In the genomic region with DNA sequence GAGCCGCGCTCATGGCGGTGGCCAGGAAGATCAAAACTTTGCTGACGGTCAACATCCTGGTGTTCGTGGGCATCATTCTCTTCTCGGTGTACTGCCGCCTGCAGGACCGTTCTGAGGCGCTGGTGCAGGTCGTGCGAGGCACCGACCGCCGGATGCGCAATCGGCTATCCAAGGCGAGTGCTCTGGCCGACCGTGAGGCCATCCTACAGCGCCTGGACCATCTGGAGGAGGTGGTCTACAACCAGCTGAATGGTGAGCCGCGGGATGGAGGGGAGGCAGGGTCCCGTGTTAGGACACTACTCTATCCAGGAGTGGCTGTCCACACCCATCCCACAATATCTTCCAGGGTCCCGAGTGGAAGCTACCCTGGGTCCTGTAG, we compare ENCODE assay signal across 10 mouse cellular contexts. TPM values are rescaled to one million over a fixed set of nuclear protein-coding genes. Genes with fewer than 3 reads are reported as not detected.
DNase-seq lines count a peak whose midpoint lies in the region; ATAC-seq and TF ChIP-seq lines count a peak whose summit lies in the region.
"Had no signal": no experiment of that assay in that cellular context is flagged by ENCODE, and none has a peak within 500 bp of the region (broad histone marks: within the 10 kb centered on the region; RNA-seq: fewer than 3 reads in every experiment).

No protein-coding gene starts in this region.

- no peak for TF ChIP-seq CTCF in kidney, postnatal 0 days (IDR thresholded peaks at IDR 0.05; ENCODE audit: low read depth)
- no peak for TF ChIP-seq CTCF in cortical plate, adult 2 months (IDR thresholded peaks at IDR 0.05; ENCODE audit: extremely low read depth, insufficient read depth, low read length)
- TF ChIP-seq CTCF in midbrain, postnatal 0 days (IDR thresholded peaks at IDR 0.05): peak; percentile 59

- ATAC-seq in kidney, postnatal 0 days (replicated peaks; ENCODE audit: low FRiP score, low read depth): no peak
- ATAC-seq in hindbrain, embryonic 16.5 days: peak; percentile 58
- peak; percentile 52 for ATAC-seq in midbrain, postnatal 0 days (ENCODE audit: low FRiP score)

- peaks cover 33% of the 10 kb centered on the region for H3K27me3 ChIP-seq in kidney, postnatal 0 days (ENCODE audit: insufficient read depth, low read length)
- H3K27me3 ChIP-seq in hindbrain, embryonic 16.5 days (replicated peaks; ENCODE audit: control insufficient read depth, insufficient read depth, low read length): peaks cover 22% of the 10 kb centered on the region
- H3K27me3 ChIP-seq in midbrain, postnatal 0 days (ENCODE audit: insufficient read depth, low read length): no peaks in the 10 kb centered on the region; the same call in 1 of the 2 replicates

- no peak overlapping the region for H3K4me3 ChIP-seq in kidney, postnatal 0 days (replicated peaks; ENCODE audit: low read depth, low read length)
- peak overlapping the region; percentile 81 for H3K4me3 ChIP-seq in cortical plate, adult 2 months (ENCODE audit: insufficient read depth, low read length)
- peak overlapping the region; percentile 69 for H3K4me3 ChIP-seq in hindbrain, embryonic 16.5 days (ENCODE audit: low read length)
- H3K4me3 ChIP-seq in midbrain, postnatal 0 days (ENCODE audit: low read depth, low read length): peak overlapping the region; percentile 69
- H3K4me3 ChIP-seq: megakaryocyte, embryonic 14.5 days had no signal

- no peaks in the 10 kb centered on the region for H3K36me3 ChIP-seq in kidney, postnatal 0 days (ENCODE audit: insufficient read depth, low read length)
- no peaks in the 10 kb centered on the region for H3K36me3 ChIP-seq in hindbrain, embryonic 16.5 days (ENCODE audit: control insufficient read depth, insufficient read depth, low read length)
- H3K36me3 ChIP-seq in midbrain, postnatal 0 days (ENCODE audit: insufficient read depth, low read length): no peaks in the 10 kb centered on the region

- peak overlapping the region; percentile 53; the same call in 1 of the 2 replicates for H3K4me2 ChIP-seq in kidney, postnatal 0 days (ENCODE audit: low read length)
- H3K4me2 ChIP-seq in hindbrain, embryonic 16.5 days (ENCODE audit: low read length): peak overlapping the region; percentile 86
- H3K4me2 ChIP-seq in midbrain, postnatal 0 days (ENCODE audit: low read depth, low read length, poor library complexity, severe bottlenecking): peak overlapping the region; percentile 83

- H3K4me1 ChIP-seq in kidney, postnatal 0 days (replicated peaks; ENCODE audit: insufficient read depth, low read length): no peaks in the 10 kb centered on the region; the same call in 1 of the 2 replicates
- peaks cover 3% of the 10 kb centered on the region; the same call in 1 of the 2 replicates for H3K4me1 ChIP-seq in cortical plate, adult 2 months (ENCODE audit: control insufficient read depth, insufficient read depth, low read length)
- peaks cover 16% of the 10 kb centered on the region for H3K4me1 ChIP-seq in hindbrain, embryonic 16.5 days (ENCODE audit: control insufficient read depth, insufficient read depth, low read depth, low read length)
- peaks cover 14% of the 10 kb centered on the region; the same call in 1 of the 2 replicates for H3K4me1 ChIP-seq in midbrain, postnatal 0 days (ENCODE audit: insufficient read depth, low read length)

- no peak overlapping the region for H3K9ac ChIP-seq in kidney, postnatal 0 days (ENCODE audit: low read depth, low read length)
- H3K9ac ChIP-seq in hindbrain, embryonic 16.5 days (ENCODE audit: low read depth, low read length): peak overlapping the region; percentile 79
- peak overlapping the region; percentile 66 for H3K9ac ChIP-seq in midbrain, postnatal 0 days (replicated peaks; ENCODE audit: low read length, poor library complexity, severe bottlenecking)

- no peak for DNase-seq in kidney, postnatal 0 days (ENCODE audit: low spot score)
- no peak for DNase-seq in kidney, postnatal 14 days
- no peak for DNase-seq in midbrain, postnatal 0 days (ENCODE audit: low spot score)
- no peak for DNase-seq in spleen, adult 18-20 months
- no peak for DNase-seq in frontal cortex, postnatal 10 days (ENCODE audit: low spot score in 2 of 2)
- DNase-seq in adrenal gland, postnatal 4 days (ENCODE audit: low spot score in 2 of 2): no peak

- no peaks in the 10 kb centered on the region for H3K9me3 ChIP-seq in kidney, postnatal 0 days (replicated peaks; ENCODE audit: low read length)
- no peaks in the 10 kb centered on the region for H3K9me3 ChIP-seq in hindbrain, embryonic 16.5 days (ENCODE audit: control insufficient read depth, low read length)
- no peaks in the 10 kb centered on the region for H3K9me3 ChIP-seq in midbrain, postnatal 0 days (ENCODE audit: low read length)
- H3K9me3 ChIP-seq: megakaryocyte, embryonic 14.5 days had no signal

- H3K27ac ChIP-seq in kidney, postnatal 0 days: no peak overlapping the region
- H3K27ac ChIP-seq in cortical plate, adult 2 months (ENCODE audit: insufficient read depth, low read length): 0 out of 2 replicates have a peak overlapping the region, but pooled peaks have one; percentile 15
- peak overlapping the region; percentile 70 for H3K27ac ChIP-seq in hindbrain, embryonic 16.5 days (ENCODE audit: low read depth, low read length)
- H3K27ac ChIP-seq in midbrain, postnatal 0 days (ENCODE audit: low read depth, low read length): peak overlapping the region; percentile 65; the same call in 1 of the 2 replicates

- WGBS in kidney, postnatal 0 days: 2% methylated on average over 24 of the region's 24 CpGs
- WGBS in hindbrain, embryonic 16.5 days: 2% methylated on average over 24 of the region's 24 CpGs
- WGBS in midbrain, postnatal 0 days: under 1% methylated on average over 24 of the region's 24 CpGs

- TF ChIP-seq POLR2A in cortical plate, adult 2 months (IDR thresholded peaks at IDR 0.05; ENCODE audit: extremely low read depth, insufficient read depth, low read length): no peak

RNA-seq across cellular contexts. Expression of a gene that starts 0.5 kb away (rescaled TPM):
- 0.56 and 0.95 TPM in 2 replicates for polyA plus RNA-seq in kidney, postnatal 0 days (2015; fragmentation: Nextera tagmentation; extraction: Ambion mirVana)
- 107 and 110 TPM in 2 replicates for polyA plus RNA-seq in cortical plate, adult 2 months (2012; rRNA removed)
- polyA plus RNA-seq in hindbrain, embryonic 16.5 days (2015; fragmentation: Nextera tagmentation; extraction: Ambion mirVana): 24.9 and 26.0 TPM in 2 replicates
- 29.7 and 34.0 TPM in 2 replicates for total RNA-seq in midbrain, postnatal 0 days (2014; rRNA removed)
- polyA plus RNA-seq in midbrain, postnatal 0 days (2015; fragmentation: Nextera tagmentation; extraction: Ambion mirVana): 21.4 and 23.1 TPM in 2 replicates
- total RNA-seq in adrenal gland, postnatal 4 days (2021): under 1 TPM; 0.76 to 0.85 TPM
- total RNA-seq: hematopoietic stem cell, adult 5-6 weeks had no signal

Comparison
In these comparisons a context has a peak if more than half of its experiments do, and no peak if none do; other contexts are left out.
1. RNA of a gene that starts 0.5 kb away (polyA plus RNA-seq): 107 to 110 TPM in cortical plate, adult 2 months, 24.9 to 26.0 TPM in hindbrain, embryonic 16.5 days and 21.4 to 23.1 TPM in midbrain, postnatal 0 days; 0.56 to 0.95 TPM in kidney, postnatal 0 days; every median in the first group is over 10 times any median in the second.
2. Peak in every context shown above with its lines, with median percentiles within 50 percentile points of each other: H3K4me2 ChIP-seq.